Mouse (Mus musculus) intestine, postnatal 0 days (tissue): ENCODE results near the gene Bricd5. TPM values are rescaled to one million over a fixed set of nuclear protein-coding genes. Genes with fewer than 3 reads are reported as not detected.

Experiments
- ATAC-seq: fragments of 200-750 bp; cut with Nextera tagmentation; 2 replicates; pipeline ENCODE4 v1.8.0; 2017; ENCODE audit warnings: mild to moderate bottlenecking, moderate TSS enrichment, moderate library complexity
- H3K27ac ChIP-seq: fragments of 300-500 bp; sonication (generic); 2 replicates; pipeline ENCODE4 v1.5.1; 2014; ENCODE audit warnings: mild to moderate bottlenecking, low read depth, low read length, moderate library complexity
- H3K27me3 ChIP-seq: fragments of 300-500 bp; sonication (generic); replicated peaks from 2 replicates; pipeline ENCODE4 v1.6.1; 2014; ENCODE audit warnings: low read length, mixed read lengths; ENCODE audit not compliant: control insufficient read depth, insufficient read depth
- H3K36me3 ChIP-seq: fragments of 300-500 bp; sonication (generic); 2 replicates; pipeline ENCODE4 v1.6.1; 2014; ENCODE audit warnings: mild to moderate bottlenecking, moderate library complexity; ENCODE audit not compliant: control insufficient read depth, insufficient read depth
- H3K4me1 ChIP-seq: fragments of 300-500 bp; sonication (generic); replicated peaks from 2 replicates; pipeline ENCODE4 v1.6.1; 2014; ENCODE audit warnings: antibody characterized with exemption, low read length, mixed read lengths; ENCODE audit not compliant: control insufficient read depth, insufficient read depth
- H3K4me2 ChIP-seq: fragments of 300-500 bp; sonication (generic); replicated peaks from 2 replicates; pipeline ENCODE4 v1.6.1; 2014; ENCODE audit warnings: low read depth, mild to moderate bottlenecking, moderate library complexity
- H3K4me3 ChIP-seq: fragments of 300-500 bp; sonication (generic); 2 replicates; pipeline ENCODE4 v1.5.1; 2014; ENCODE audit warnings: low read depth, low read length
- H3K9ac ChIP-seq: fragments of 300-500 bp; sonication (generic); 2 replicates; pipeline ENCODE4 v1.6.1; 2014; ENCODE audit warnings: mild to moderate bottlenecking, low read depth, low read length
- H3K9me3 ChIP-seq: fragments of 300-500 bp; sonication (generic); 2 replicates; pipeline ENCODE4 v1.6.1; 2016; ENCODE audit warnings: mixed run types; ENCODE audit not compliant: control insufficient read depth
- CTCF ChIP-seq: sonication (generic); IDR thresholded peaks from 2 replicates; pipeline ENCODE4 v1.5.1; 2016; ENCODE audit warnings: low read depth, mild to moderate bottlenecking, control low read depth, antibody characterized with exemption, moderate library complexity
- WGBS: fragments of 180-500 bp; shearing (Covaris S2); extraction: QIAGEN DNeasy Blood & Tissue Kit; methylation state at CpG from one replicate; pipeline ENCODE4 v1.1.7; 2014; 5-methylcytosine and 5-hydroxymethylcytosine counted together
- polyA plus RNA-seq: library from polyadenylated mRNA; unstranded; fragments of >200 nt; fragmentation: Nextera tagmentation; extraction: Ambion mirVana; gene quantifications from 2 replicates; pipeline ENCODE4 v1.2.1, GENCODE M21; 2015

The Bricd5 gene
- polyA plus RNA-seq, 1 experiment from 2014 or later: not detected

DNA sequence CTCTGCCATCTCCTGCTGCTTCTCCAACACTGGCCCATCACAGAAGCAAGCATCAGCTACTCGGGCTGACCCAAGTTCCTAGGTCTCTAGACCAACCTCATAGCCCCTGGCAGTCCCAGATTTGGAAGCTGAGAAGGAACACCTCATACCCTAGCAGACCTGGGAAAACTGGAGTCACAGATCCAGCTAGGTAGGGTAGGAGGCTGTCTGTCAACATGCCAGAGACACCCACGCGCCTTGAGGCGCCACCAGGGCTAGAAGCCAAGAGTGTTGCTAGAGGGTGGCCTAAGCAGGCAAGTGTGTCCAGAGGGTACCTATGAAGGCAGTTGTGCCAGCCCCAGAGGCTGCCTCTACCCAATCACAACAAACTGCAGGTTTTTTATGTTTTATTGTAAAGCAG is 30.3 kb upstream of the Bricd5 start:
- no peak for TF ChIP-seq CTCF
- Histone ChIP-seq H3K27me3 (no peaks in the 10 kb centered on the region), H3K4me3 (no peak overlapping the region), H3K4me1 (no peaks in the 10 kb centered on the region), H3K9me3 (no peaks in the 10 kb centered on the region), H3K9ac (no peak overlapping the region), H3K4me2 (no peak overlapping the region), H3K36me3 (peaks cover 79% of the 10 kb centered on the region), H3K27ac (no peak overlapping the region)
- no peak for ATAC-seq
- 88% methylated on average over 4 of the region's 4 CpGs for WGBS

DNA sequence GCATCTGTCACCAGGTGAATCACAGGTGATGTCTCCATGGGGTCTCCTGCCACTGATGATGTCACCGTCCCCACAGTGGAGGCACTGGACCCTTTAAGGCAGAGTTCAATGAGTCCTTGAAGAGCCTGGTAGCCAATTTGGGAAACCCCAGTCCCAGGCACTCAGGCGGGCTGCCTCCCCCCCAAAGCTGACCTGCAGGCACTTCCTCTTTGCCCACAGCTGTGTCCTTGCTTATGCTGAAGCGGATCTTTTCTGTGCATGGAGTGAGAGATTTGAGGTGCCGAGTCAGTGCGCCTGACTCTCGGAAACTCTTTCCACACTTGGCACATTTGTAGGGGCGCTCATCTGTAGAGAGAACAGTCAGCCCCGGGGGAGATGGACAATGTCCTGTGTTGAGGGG is 27.1 kb upstream of the Bricd5 start:
- 94% methylated on average over 8 of the region's 8 CpGs for WGBS
- no peak for TF ChIP-seq CTCF
- H3K4me1 ChIP-seq: no peaks in the 10 kb centered on the region
- ATAC-seq: no peak
- H3K27ac ChIP-seq: no peak overlapping the region
- no peaks in the 10 kb centered on the region for H3K27me3 ChIP-seq
- no peaks in the 10 kb centered on the region for H3K9me3 ChIP-seq
- H3K4me3 ChIP-seq: no peak overlapping the region
- peaks cover 82% of the 10 kb centered on the region for H3K36me3 ChIP-seq
- H3K9ac ChIP-seq: no peak overlapping the region
- H3K4me2 ChIP-seq: no peak overlapping the region

DNA sequence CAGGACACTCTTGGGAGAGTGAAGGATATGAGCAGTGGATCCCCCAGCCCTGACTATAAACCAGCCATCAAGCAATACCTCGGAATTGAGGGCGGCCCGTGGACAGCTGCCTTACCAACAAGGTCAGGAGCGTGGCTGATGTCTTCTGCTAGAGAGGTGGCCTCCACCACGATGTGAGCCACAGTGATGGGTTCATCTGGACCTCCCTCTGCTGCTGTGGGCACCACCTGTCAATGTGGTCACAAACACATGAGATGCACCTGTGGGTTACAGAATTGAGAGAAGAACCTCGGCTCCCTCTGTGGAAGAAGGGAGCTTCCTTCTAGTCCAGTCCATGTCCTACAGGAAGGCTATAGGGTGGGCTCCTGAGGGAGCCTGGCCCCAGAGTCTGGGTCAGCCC is 24.2 kb upstream of the Bricd5 start:
- peaks cover 67% of the 10 kb centered on the region for H3K36me3 ChIP-seq
- no peaks in the 10 kb centered on the region for H3K9me3 ChIP-seq
- WGBS: 93% methylated on average over 6 of the region's 6 CpGs
- no peak overlapping the region for H3K4me3 ChIP-seq
- no peak overlapping the region for H3K4me2 ChIP-seq
- no peaks in the 10 kb centered on the region for H3K4me1 ChIP-seq
- H3K9ac ChIP-seq: no peak overlapping the region
- ATAC-seq: no peak
- no peak overlapping the region for H3K27ac ChIP-seq
- no peak for TF ChIP-seq CTCF
- no peaks in the 10 kb centered on the region for H3K27me3 ChIP-seq

DNA sequence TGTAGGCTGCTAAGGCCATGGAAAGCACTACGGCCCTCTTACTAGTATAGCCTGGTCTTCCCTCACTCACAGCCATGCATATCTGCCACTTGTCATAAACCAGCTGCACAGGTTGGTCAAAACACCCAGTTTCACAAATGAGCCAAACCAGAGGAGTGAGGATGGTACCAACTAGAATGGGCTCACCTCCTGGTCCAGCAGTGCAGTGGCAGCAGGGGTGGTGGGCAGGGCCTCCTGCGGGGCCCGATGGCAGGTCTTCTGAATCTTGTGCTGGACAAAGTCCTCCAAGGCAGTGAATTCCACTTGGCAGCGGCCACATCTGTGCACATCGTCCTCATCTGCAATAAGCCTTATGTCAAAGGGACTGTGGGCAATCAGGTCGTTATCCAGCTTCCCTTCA is 22.5 kb upstream of the Bricd5 start:
- no peak overlapping the region for H3K4me3 ChIP-seq
- no peak overlapping the region for H3K4me2 ChIP-seq
- H3K27ac ChIP-seq: no peak overlapping the region
- no peak overlapping the region for H3K9ac ChIP-seq
- WGBS: 68% methylated on average over 6 of the region's 6 CpGs
- no peaks in the 10 kb centered on the region for H3K27me3 ChIP-seq
- H3K36me3 ChIP-seq: peaks cover 50% of the 10 kb centered on the region
- TF ChIP-seq CTCF: no peak
- no peaks in the 10 kb centered on the region for H3K9me3 ChIP-seq
- H3K4me1 ChIP-seq: 0 out of 2 replicates have a peak, but pooled peaks cover 3% of the 10 kb centered on the region
- no peak for ATAC-seq

DNA sequence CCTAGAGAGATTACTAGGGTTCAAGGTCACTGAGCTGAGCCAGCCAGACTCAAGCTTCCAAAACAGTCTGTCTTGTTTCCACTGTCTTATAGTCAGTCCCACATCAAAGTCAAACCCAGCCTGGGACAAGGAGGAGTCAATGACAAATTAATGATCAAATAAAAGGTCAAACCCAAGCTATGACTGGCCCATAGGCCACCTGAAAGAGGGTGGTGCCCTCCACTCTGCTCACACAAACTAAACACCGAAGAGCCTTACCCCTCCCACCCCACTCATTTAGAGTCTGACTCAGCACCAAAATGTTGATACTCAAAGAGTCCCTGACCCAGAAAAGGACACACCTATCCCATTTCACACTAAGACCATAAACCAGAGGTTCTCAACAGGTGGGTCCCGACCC is 20.3 kb upstream of the Bricd5 start:
- no peak overlapping the region for H3K4me3 ChIP-seq
- TF ChIP-seq CTCF: no peak
- peaks cover 28% of the 10 kb centered on the region for H3K36me3 ChIP-seq
- no peak for ATAC-seq
- 0 out of 2 replicates have a peak, but pooled peaks cover 3% of the 10 kb centered on the region for H3K4me1 ChIP-seq
- no peaks in the 10 kb centered on the region for H3K9me3 ChIP-seq
- no peak overlapping the region for H3K4me2 ChIP-seq
- H3K27me3 ChIP-seq: no peaks in the 10 kb centered on the region
- 61% methylated on average over 2 of the region's 2 CpGs for WGBS
- no peak overlapping the region for H3K9ac ChIP-seq
- H3K27ac ChIP-seq: no peak overlapping the region

DNA sequence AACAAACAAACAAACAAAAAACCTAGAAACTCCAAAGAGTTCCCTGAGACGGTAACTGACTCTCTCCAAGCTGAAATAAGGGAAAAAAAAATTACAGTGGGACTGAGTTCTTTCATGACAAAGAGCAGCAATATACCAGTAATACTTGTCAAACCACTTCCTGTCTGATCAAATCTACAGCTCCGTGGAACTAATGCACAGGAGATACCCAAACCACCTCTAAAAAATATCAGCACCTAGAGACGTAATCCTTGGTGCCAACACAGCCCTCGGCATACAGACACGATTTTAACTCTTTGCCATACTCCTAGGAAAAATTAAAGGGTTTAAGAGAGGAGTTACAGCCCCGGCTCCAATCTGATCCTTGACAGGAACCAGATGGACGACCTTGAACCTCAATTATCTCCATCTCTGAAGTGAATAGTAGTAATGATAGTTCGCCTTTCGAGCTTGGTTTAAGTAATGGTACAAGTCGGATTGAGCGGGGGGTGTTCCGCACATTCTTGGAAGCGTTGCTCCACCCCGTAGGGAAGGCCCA is 19.4 kb upstream of the Bricd5 start:
- H3K36me3 ChIP-seq: peaks cover 19% of the 10 kb centered on the region
- H3K9me3 ChIP-seq: no peaks in the 10 kb centered on the region
- peak overlapping the region; percentile 74 for H3K4me2 ChIP-seq
- H3K27ac ChIP-seq: peak overlapping the region; percentile 96
- peak overlapping the region; percentile 77 for H3K4me3 ChIP-seq
- H3K4me1 ChIP-seq: 0 out of 2 replicates have a peak, but pooled peaks cover 3% of the 10 kb centered on the region
- no peaks in the 10 kb centered on the region for H3K27me3 ChIP-seq
- no peak for ATAC-seq
- peak overlapping the region; percentile 90 for H3K9ac ChIP-seq
- under 1% methylated on average over 14 of the region's 14 CpGs for WGBS
- TF ChIP-seq CTCF: no peak
